Mouse (Mus musculus): ENCODE measurements at regions not wholly inside any gene's neighbourhood (a gene's known extent, or its start where the extent isn't known, plus 50 kb on each side); places are given as distances from the start of the nearest gene placed in this dataset.
A peak's percentile ranks its signal among the peaks of the same experiment; 100 is the strongest.

DNA sequence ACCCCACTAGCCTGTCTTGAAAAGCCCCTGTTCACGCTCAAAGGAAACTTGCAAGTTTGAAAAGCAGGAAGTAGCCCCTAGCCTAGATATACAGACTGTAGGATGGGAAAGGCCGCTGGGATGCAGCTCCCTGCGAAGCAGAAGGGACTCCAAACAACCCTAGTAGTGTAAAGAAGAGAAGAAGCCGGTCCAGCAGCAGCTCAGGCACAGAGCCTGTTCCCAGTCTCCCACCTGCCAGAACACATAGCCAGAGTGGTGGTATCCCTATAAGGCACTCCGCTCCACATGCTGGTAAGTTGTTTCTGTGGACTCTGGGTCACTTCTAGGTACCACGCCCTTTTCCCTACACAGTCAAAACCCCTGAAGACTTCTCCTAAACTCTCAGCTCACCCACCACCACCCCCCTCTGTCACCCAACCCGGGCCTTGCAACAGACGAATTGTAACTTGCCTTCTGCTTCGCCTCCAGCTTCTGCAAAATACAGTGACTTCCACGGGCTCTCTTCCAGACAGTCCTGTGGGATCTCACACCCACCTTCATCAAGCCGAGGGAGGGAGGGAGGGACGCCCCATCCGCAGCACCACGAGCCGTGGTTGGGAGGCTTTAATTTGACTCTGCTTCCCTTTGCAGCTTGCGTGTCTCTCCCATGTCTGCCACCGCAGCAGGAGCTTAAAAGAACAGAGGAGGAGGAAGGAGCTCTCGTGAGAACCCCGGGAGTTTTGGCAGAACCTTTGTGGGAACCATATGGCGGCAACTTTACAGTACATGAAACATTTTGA lies 285.2 kb downstream of the Rwdd3 start:
- Histone ChIP-seq H3K9me3 (ENCODE audit: low read length) (no peaks in the 10 kb centered on the region), H3K36me3 (ENCODE audit: insufficient read depth, low read length) (no peaks in the 10 kb centered on the region)
- TF ChIP-seq CTCF (conservative IDR thresholded peaks at IDR 0.05; ENCODE audit: low read length) (no peak), POU5F1 (IDR thresholded peaks at IDR 0.05; ENCODE audit: borderline replicate concordance, low read length) (no peak), NANOG (IDR thresholded peaks at IDR 0.05; ENCODE audit: borderline replicate concordance, low read length) (no peak)

GRCm38 (mm10) chr3:120885401-120885800 lies 286.1 kb downstream of the Rwdd3 start:
- Histone ChIP-seq H3K4me3 (replicated peaks; ENCODE audit: low read length) (no peak overlapping the region), H3K9me3 (ENCODE audit: low read length) (no peaks in the 10 kb centered on the region), H3K36me3 (ENCODE audit: insufficient read depth, low read length) (no peaks in the 10 kb centered on the region), H3K4me1 (replicated peaks; ENCODE audit: low read depth, low read length) (peaks cover 22% of the 10 kb centered on the region), H3K27me3 (ENCODE audit: insufficient read depth, low read length) (peaks cover 16% of the 10 kb centered on the region)
- TF ChIP-seq CTCF (conservative IDR thresholded peaks at IDR 0.05; ENCODE audit: low read length) (no peak), POU5F1 (IDR thresholded peaks at IDR 0.05; ENCODE audit: borderline replicate concordance, low read length) (no peak), NANOG (IDR thresholded peaks at IDR 0.05; ENCODE audit: borderline replicate concordance, low read length) (no peak)

More for the DNA sequence above, 285.2 kb downstream of the Rwdd3 start:
- peaks cover 16% of the 10 kb centered on the region for H3K27me3 ChIP-seq (ENCODE audit: insufficient read depth, low read length)
- no peak overlapping the region for H3K4me3 ChIP-seq (replicated peaks; ENCODE audit: low read length)
- H3K4me1 ChIP-seq (replicated peaks; ENCODE audit: low read depth, low read length) = peaks cover 17% of the 10 kb centered on the region

GRCm38 (mm10) chr3:120884189-120884588 lies 287.3 kb downstream of the Rwdd3 start:
- H3K27me3 ChIP-seq (ENCODE audit: insufficient read depth, low read length) = peaks cover 15% of the 10 kb centered on the region
- no peaks in the 10 kb centered on the region for H3K36me3 ChIP-seq (ENCODE audit: insufficient read depth, low read length)
- H3K4me3 ChIP-seq (replicated peaks; ENCODE audit: low read length) = no peak overlapping the region
- no peaks in the 10 kb centered on the region for H3K9me3 ChIP-seq (ENCODE audit: low read length)
- no peak for TF ChIP-seq NANOG (IDR thresholded peaks at IDR 0.05; ENCODE audit: borderline replicate concordance, low read length)
- TF ChIP-seq CTCF (conservative IDR thresholded peaks at IDR 0.05; ENCODE audit: low read length) = no peak
- no peak for TF ChIP-seq POU5F1 (IDR thresholded peaks at IDR 0.05; ENCODE audit: borderline replicate concordance, low read length)
- H3K4me1 ChIP-seq (replicated peaks; ENCODE audit: low read depth, low read length) = peaks cover 26% of the 10 kb centered on the region

GRCm38 (mm10) chr3:120883650-120884049 lies 287.8 kb downstream of the Rwdd3 start:
- H3K9me3 ChIP-seq (ENCODE audit: low read length) = 0 out of 2 replicates have a peak, but pooled peaks cover 1% of the 10 kb centered on the region
- TF ChIP-seq POU5F1 (IDR thresholded peaks at IDR 0.05; ENCODE audit: borderline replicate concordance, low read length) = no peak
- TF ChIP-seq NANOG (IDR thresholded peaks at IDR 0.05; ENCODE audit: borderline replicate concordance, low read length) = no peak
- TF ChIP-seq CTCF (conservative IDR thresholded peaks at IDR 0.05; ENCODE audit: low read length) = no peak
- H3K4me1 ChIP-seq (replicated peaks; ENCODE audit: low read depth, low read length) = peaks cover 31% of the 10 kb centered on the region
- no peak overlapping the region for H3K4me3 ChIP-seq (replicated peaks; ENCODE audit: low read length)
- H3K27me3 ChIP-seq (ENCODE audit: insufficient read depth, low read length) = peaks cover 15% of the 10 kb centered on the region
- H3K36me3 ChIP-seq (ENCODE audit: insufficient read depth, low read length) = no peaks in the 10 kb centered on the region

DNA sequence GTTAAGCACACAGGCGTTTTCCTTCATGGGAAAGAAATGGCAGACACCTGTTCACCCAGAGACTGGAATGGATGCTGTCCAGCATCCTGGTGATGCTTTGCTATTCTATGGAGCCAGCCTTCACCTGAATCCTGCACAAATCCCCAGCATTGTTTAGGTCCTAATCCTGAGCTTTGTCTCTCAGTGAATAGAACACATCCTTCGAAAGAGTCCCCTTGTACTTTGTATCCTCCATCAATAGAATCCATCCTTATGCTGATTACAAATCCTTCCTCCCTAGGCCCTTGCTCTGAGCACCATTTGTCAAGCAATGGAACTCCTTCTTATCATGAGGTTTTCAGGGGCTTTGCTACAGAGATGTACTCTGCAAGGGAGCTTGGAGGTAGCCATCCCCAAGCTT lies 292.1 kb downstream of the Rwdd3 start:
- Histone ChIP-seq H3K4me1 (replicated peaks; ENCODE audit: low read depth, low read length) (peaks cover 26% of the 10 kb centered on the region), H3K4me3 (replicated peaks; ENCODE audit: low read length) (no peak overlapping the region), H3K36me3 (ENCODE audit: insufficient read depth, low read length) (no peaks in the 10 kb centered on the region), H3K27me3 (ENCODE audit: insufficient read depth, low read length) (no peaks in the 10 kb centered on the region; the same call in 1 of the 2 replicates), H3K9me3 (ENCODE audit: low read length) (peaks cover 23% of the 10 kb centered on the region)
- peak; percentile 57; the same call in 1 of the 2 replicates for TF ChIP-seq NANOG (IDR thresholded peaks at IDR 0.05; ENCODE audit: borderline replicate concordance, low read length)
- no peak for TF ChIP-seq CTCF (conservative IDR thresholded peaks at IDR 0.05; ENCODE audit: low read length)
- no peak for TF ChIP-seq POU5F1 (IDR thresholded peaks at IDR 0.05; ENCODE audit: borderline replicate concordance, low read length)

DNA sequence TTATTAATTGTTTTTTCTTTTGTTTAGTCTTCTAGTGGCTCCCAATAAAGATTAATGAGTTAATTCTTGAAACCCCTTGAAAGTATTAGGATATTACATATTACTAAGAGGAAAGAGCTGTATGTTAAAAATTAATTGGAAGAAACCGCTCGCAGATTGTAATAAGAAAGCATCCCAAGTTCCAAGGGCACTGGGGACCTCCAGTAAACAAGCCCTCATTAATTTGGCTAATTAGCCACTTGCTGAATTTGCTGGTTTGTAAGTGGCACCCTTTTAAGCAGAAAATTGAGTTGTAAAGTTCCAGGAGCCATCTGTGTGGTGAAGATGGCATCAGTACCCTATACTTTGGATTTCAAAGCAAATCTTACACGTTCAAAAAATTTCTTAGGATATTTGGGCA lies 295.8 kb downstream of the Rwdd3 start:
- Histone ChIP-seq H3K9me3 (ENCODE audit: low read length) (peaks cover 23% of the 10 kb centered on the region), H3K4me1 (replicated peaks; ENCODE audit: low read depth, low read length) (peaks cover 16% of the 10 kb centered on the region), H3K36me3 (ENCODE audit: insufficient read depth, low read length) (no peaks in the 10 kb centered on the region), H3K4me3 (replicated peaks; ENCODE audit: low read length) (no peak overlapping the region), H3K27me3 (ENCODE audit: insufficient read depth, low read length) (no peaks in the 10 kb centered on the region)
- TF ChIP-seq NANOG (IDR thresholded peaks at IDR 0.05; ENCODE audit: borderline replicate concordance, low read length) = no peak
- TF ChIP-seq POU5F1 (IDR thresholded peaks at IDR 0.05; ENCODE audit: borderline replicate concordance, low read length) = no peak
- TF ChIP-seq CTCF (conservative IDR thresholded peaks at IDR 0.05; ENCODE audit: low read length) = no peak

DNA sequence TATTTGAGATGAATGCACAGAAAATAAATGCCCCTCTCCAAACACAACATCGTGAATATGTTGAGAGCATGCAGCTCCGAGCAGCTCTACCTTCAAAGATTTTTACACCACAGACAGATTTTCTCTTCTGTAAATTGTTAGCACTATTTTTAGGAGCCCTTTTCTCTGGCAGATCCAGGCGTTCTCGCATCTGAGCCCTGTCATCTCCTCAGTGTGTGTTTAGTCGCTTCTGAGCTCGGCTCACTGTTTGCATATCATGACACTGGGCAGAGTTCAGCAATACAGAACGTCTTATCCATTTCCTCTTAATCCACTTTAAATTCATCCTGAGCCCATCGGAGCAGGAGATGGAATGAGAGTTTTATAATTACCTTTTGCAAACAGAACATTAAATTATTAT lies 306.5 kb downstream of the Rwdd3 start:
- Histone ChIP-seq H3K4me1 (replicated peaks; ENCODE audit: low read depth, low read length) (no peaks in the 10 kb centered on the region), H3K27me3 (ENCODE audit: insufficient read depth, low read length) (no peaks in the 10 kb centered on the region)
- TF ChIP-seq NANOG (IDR thresholded peaks at IDR 0.05; ENCODE audit: borderline replicate concordance, low read length) (no peak), CTCF (conservative IDR thresholded peaks at IDR 0.05; ENCODE audit: low read length) (no peak), POU5F1 (IDR thresholded peaks at IDR 0.05; ENCODE audit: borderline replicate concordance, low read length) (no peak)

DNA sequence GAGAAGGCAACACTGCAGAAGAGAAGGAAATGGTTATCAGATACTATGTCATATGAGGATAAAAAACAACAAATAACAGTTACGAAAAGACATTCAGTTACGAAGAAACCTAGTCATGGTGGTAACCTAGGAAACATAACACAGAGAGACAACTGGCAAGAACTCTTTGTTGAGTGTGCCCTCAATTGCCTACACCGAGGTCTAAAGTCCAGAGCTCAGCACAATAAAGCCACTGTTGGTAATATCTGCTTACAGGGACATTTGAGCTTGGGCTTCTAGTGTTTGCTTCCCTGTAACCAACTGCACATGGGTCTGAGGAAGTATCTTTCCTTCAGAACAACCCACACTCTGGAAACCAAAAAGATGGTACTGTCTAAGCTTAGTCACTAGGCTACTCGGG lies 309.9 kb downstream of the Rwdd3 start:
- TF ChIP-seq NANOG (IDR thresholded peaks at IDR 0.05; ENCODE audit: borderline replicate concordance, low read length) = no peak
- TF ChIP-seq POU5F1 (IDR thresholded peaks at IDR 0.05; ENCODE audit: borderline replicate concordance, low read length) = no peak
- TF ChIP-seq CTCF (conservative IDR thresholded peaks at IDR 0.05; ENCODE audit: low read length) = no peak
- no peaks in the 10 kb centered on the region for H3K9me3 ChIP-seq (ENCODE audit: low read length)
- no peaks in the 10 kb centered on the region for H3K36me3 ChIP-seq (ENCODE audit: insufficient read depth, low read length)
- no peaks in the 10 kb centered on the region for H3K27me3 ChIP-seq (ENCODE audit: insufficient read depth, low read length)
- H3K4me1 ChIP-seq (replicated peaks; ENCODE audit: low read depth, low read length) = peaks cover 6% of the 10 kb centered on the region
- H3K4me3 ChIP-seq (replicated peaks; ENCODE audit: low read length) = no peak overlapping the region

More for the DNA sequence above, 306.5 kb downstream of the Rwdd3 start:
- Histone ChIP-seq H3K36me3 (ENCODE audit: insufficient read depth, low read length) (no peaks in the 10 kb centered on the region), H3K9me3 (ENCODE audit: low read length) (no peaks in the 10 kb centered on the region), H3K4me3 (replicated peaks; ENCODE audit: low read length) (no peak overlapping the region)

Data from E14TG2a.4 (cell line).